Mouse (Mus musculus) heart, postnatal 0 days (tissue): Measurements from ENCODE around the gene Peg3. TPM values are rescaled to one million over a fixed set of nuclear protein-coding genes. Genes with fewer than 3 reads are reported as not detected.

Experiments
- ATAC-seq: fragments of 200-750 bp; cut with Nextera tagmentation; 2 replicates; pipeline ENCODE4 v1.8.0; 2017; ENCODE audit warnings: low read depth, moderate number of reproducible peaks, moderate library complexity; ENCODE audit not compliant: insufficient read depth
- DNase-seq: peaks from one replicate; pipeline ENCODE4 v3.0.0-alpha.2; 2016; ENCODE audit warnings: low spot score
- H3K27ac ChIP-seq: fragments of 300-500 bp; sonication (generic); 2 replicates; pipeline ENCODE4 v1.5.1; 2014; ENCODE audit warnings: low read depth, mild to moderate bottlenecking
- H3K27me3 ChIP-seq: fragments of 300-500 bp; sonication (generic); 2 replicates; pipeline ENCODE4 v1.6.1; 2014; ENCODE audit warnings: low read length, mixed read lengths; ENCODE audit not compliant: control insufficient read depth, insufficient read depth
- H3K36me3 ChIP-seq: fragments of 300-500 bp; sonication (generic); replicated peaks from 2 replicates; pipeline ENCODE4 v1.6.1; 2014; ENCODE audit warnings: low read length, mixed read lengths; ENCODE audit not compliant: control insufficient read depth, insufficient read depth
- H3K4me1 ChIP-seq: fragments of 300-500 bp; sonication (generic); 2 replicates; pipeline ENCODE4 v1.6.1; 2014; ENCODE audit warnings: antibody characterized with exemption; ENCODE audit not compliant: control insufficient read depth, insufficient read depth
- H3K4me2 ChIP-seq: fragments of 300-500 bp; sonication (generic); 2 replicates; pipeline ENCODE4 v1.6.1; 2014; ENCODE audit warnings: low read depth, mild to moderate bottlenecking, low read length, moderate library complexity
- H3K4me3 ChIP-seq: fragments of 300-500 bp; sonication (generic); 2 replicates; pipeline ENCODE4 v1.5.1; 2014; ENCODE audit warnings: low read depth, low read length
- H3K9ac ChIP-seq: fragments of 300-500 bp; sonication (generic); replicated peaks from 2 replicates; pipeline ENCODE4 v1.6.1; 2014; ENCODE audit warnings: low read depth, low read length, mixed read lengths
- H3K9me3 ChIP-seq: fragments of 300-500 bp; sonication (generic); replicated peaks from 2 replicates; pipeline ENCODE4 v1.6.1; 2016; ENCODE audit warnings: low read length; ENCODE audit not compliant: control insufficient read depth
- CTCF ChIP-seq: IDR thresholded peaks from 2 replicates; pipeline ENCODE4 v1.5.1; 2016; ENCODE audit warnings: antibody characterized with exemption, control low read depth, low read depth
- EP300 ChIP-seq: IDR thresholded peaks from 2 replicates; pipeline ENCODE4 v1.6.1; 2016; ENCODE audit warnings: antibody characterized with exemption, low read depth
- WGBS: fragments of 180-500 bp; shearing (Covaris S2); extraction: QIAGEN DNeasy Blood & Tissue Kit; methylation state at CpG from one replicate; pipeline ENCODE4 v1.1.7; 2014; 5-methylcytosine and 5-hydroxymethylcytosine counted together
- polyA plus RNA-seq: library from polyadenylated mRNA; unstranded; fragments of >200 nt; fragmentation: Nextera tagmentation; extraction: Ambion mirVana; gene quantifications from 2 replicates; pipeline ENCODE4 v1.2.1, GENCODE M21; 2015
- total RNA-seq: library from RNA; depleted of rRNA; stranded (reverse); fragments of >200 nt; gene quantifications from 2 replicates; pipeline ENCODE4 v1.2.3, GENCODE M21; 2014; ENCODE audit warnings: low replicate concordance; rRNA removed

Gene Peg3
- total and polyA plus RNA-seq, 2 experiments from 2014 or later, result 28.5 to 53.7 TPM

DNA sequence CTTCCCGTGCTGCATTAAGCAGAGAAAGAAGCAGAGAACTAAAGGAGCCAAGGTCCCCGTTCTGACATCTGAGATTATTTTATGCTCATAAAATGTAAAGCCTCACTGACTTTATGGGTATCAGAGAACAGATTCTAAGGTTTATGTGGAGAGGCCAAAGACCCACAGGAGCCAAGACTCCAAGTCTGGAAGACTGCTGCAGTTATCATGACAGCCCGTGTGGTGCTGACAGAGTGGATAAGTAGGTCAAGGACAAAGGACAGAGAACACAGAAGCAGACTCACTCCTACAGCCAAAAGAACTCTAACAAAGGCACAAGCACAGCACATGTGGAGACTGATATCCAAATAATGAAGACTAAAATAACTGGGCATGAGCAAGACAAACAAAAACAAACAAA, 63.5 kb downstream of the Peg3 start:
- Histone ChIP-seq H3K27ac (peak overlapping the region; percentile 67), H3K9me3 (no peaks in the 10 kb centered on the region), H3K27me3 (no peaks in the 10 kb centered on the region), H3K4me2 (no peak overlapping the region), H3K4me3 (no peak overlapping the region), H3K4me1 (peaks cover 13% of the 10 kb centered on the region; the same call in 1 of the 2 replicates), H3K36me3 (no peaks in the 10 kb centered on the region), H3K9ac (no peak overlapping the region)
- DNase-seq, result peak; percentile 28
- WGBS, result 35% methylated on average over 3 of the region's 3 CpGs
- TF ChIP-seq CTCF (no peak), EP300 (no peak)
- ATAC-seq, result peak; percentile 91

GRCm38 (mm10) chr7:6663430-6663829, 66.8 kb downstream of the Peg3 start:
- WGBS, result 77% methylated on average over 7 of the region's 7 CpGs
- Histone ChIP-seq H3K27me3 (no peaks in the 10 kb centered on the region), H3K4me3 (no peak overlapping the region), H3K36me3 (no peaks in the 10 kb centered on the region), H3K4me2 (no peak overlapping the region), H3K4me1 (peaks cover 13% of the 10 kb centered on the region; the same call in 1 of the 2 replicates), H3K9ac (no peak overlapping the region), H3K27ac (no peak overlapping the region), H3K9me3 (no peaks in the 10 kb centered on the region)
- ATAC-seq (no peak), DNase-seq (no peak)
- TF ChIP-seq EP300 (no peak), CTCF (no peak)

GRCm38 (mm10) chr7:6659605-6660004, 70.6 kb downstream of the Peg3 start:
- Histone ChIP-seq H3K27me3 (no peaks in the 10 kb centered on the region), H3K4me3 (no peak overlapping the region), H3K27ac (no peak overlapping the region), H3K9ac (no peak overlapping the region), H3K36me3 (no peaks in the 10 kb centered on the region), H3K4me2 (no peak overlapping the region), H3K4me1 (no peaks in the 10 kb centered on the region), H3K9me3 (no peaks in the 10 kb centered on the region)
- 14% methylated on average over 2 of the region's 2 CpGs for WGBS
- DNase-seq (peak; percentile 57), ATAC-seq (no peak)
- TF ChIP-seq CTCF (peak; percentile 70), EP300 (no peak)

DNA sequence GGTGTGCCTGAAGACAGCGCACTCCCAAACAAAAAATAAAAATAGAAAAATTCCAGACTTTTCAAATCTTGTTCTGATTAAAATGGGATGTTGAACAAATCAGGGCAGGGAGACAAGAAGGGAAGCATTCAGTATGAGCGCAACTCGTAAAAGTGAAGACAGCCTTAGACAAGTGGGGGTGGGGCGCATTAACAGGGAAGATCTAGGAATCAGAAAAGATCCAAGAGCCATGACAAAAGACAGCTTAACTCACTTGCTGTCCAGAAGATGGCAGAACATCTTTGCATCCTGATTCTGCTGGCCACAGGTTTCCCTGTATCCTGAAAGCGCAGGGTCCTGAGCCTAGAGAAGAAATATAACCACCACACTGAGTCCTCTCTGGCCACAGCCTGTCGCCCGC, 71.6 kb downstream of the Peg3 start:
- Histone ChIP-seq H3K9ac (no peak overlapping the region), H3K4me1 (no peaks in the 10 kb centered on the region), H3K27ac (no peak overlapping the region), H3K4me2 (no peak overlapping the region), H3K4me3 (no peak overlapping the region), H3K27me3 (no peaks in the 10 kb centered on the region), H3K36me3 (no peaks in the 10 kb centered on the region), H3K9me3 (no peaks in the 10 kb centered on the region)
- ATAC-seq (no peak), DNase-seq (no peak)
- no peak for TF ChIP-seq EP300
- TF ChIP-seq CTCF, result no peak
- 83% methylated on average over 7 of the region's 7 CpGs for WGBS

Other genes starting within 250 kb of the Peg3 start
- gene Olfr5, start 243.5 kb downstream of the Peg3 start, total RNA-seq, result not detected in 2 replicates
- gene Olfr5, start 243.5 kb downstream of the Peg3 start, polyA plus RNA-seq, result not detected in 2 replicates
- gene Olfr1347, start 230.7 kb downstream of the Peg3 start, total RNA-seq, result not detected in 2 replicates
- gene Olfr1347, start 230.7 kb downstream of the Peg3 start, polyA plus RNA-seq, result not detected in 2 replicates
- not detected in 2 replicates for gene Olfr1348, start 221.7 kb downstream of the Peg3 start, total RNA-seq
- not detected in 2 replicates for gene Olfr1348, start 221.7 kb downstream of the Peg3 start, polyA plus RNA-seq
- gene Olfr1349, start 207.5 kb downstream of the Peg3 start, total RNA-seq, result not detected in 2 replicates
- not detected in 2 replicates for gene Olfr1349, start 207.5 kb downstream of the Peg3 start, polyA plus RNA-seq
- not detected in 2 replicates for gene Olfr1350, start 165.6 kb downstream of the Peg3 start, total RNA-seq
- not detected in 2 replicates for gene Olfr1350, start 165.6 kb downstream of the Peg3 start, polyA plus RNA-seq
- gene Zim1, start 34.0 kb downstream of the Peg3 start, total RNA-seq, result 5.6 and 10.7 TPM in 2 replicates
- 1.3 and 1.6 TPM in 2 replicates for gene Zim1, start 34.0 kb downstream of the Peg3 start, polyA plus RNA-seq
- 3.1 and 3.2 TPM in 2 replicates for gene Usp29, start 147 bp upstream of the Peg3 start, total RNA-seq
- gene Usp29, start 147 bp upstream of the Peg3 start, polyA plus RNA-seq, result 1.7 and 2.2 TPM in 2 replicates